Mouse (Mus musculus): Measurements from ENCODE around the gene Bach1. TPM values are rescaled to one million over a fixed set of nuclear protein-coding genes. Genes with fewer than 3 reads are reported as not detected.

Gene Bach1
- total and polyA plus RNA-seq, 3 experiments = 11.4 to 20.9 (median 13.4) TPM

DNA sequence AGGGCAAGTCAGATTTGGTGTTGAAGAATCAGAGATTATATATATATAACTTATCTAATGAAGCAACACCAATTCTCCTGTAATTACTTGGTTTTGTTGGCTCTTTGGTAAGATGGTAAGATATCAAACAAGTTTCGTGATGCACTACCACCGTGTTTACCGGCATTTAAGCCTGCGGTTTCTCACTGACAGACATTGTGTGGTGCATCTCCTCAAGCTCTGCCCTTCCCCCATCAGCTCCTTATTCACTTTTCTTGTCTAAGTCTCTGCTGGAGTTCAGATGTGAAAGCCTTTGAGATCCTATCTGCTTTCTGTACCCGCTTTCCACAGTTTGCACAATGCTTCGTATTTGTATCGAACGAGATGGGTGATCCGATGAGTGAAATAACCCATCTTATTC lies 41.5 kb upstream of the Bach1 start:
- no peak for TF ChIP-seq CTCF (conservative IDR thresholded peaks at IDR 0.05 in 1 of 2, IDR thresholded peaks at IDR 0.05 in 1 of 2; ENCODE audit: low read depth in 2 of 2, low read length in 2 of 2)
- no peak for TF ChIP-seq CHD2 (IDR thresholded peaks at IDR 0.05; ENCODE audit: low read length)
- no peak for TF ChIP-seq TBP (conservative IDR thresholded peaks at IDR 0.05; ENCODE audit: low read depth, low read length)
- no peak for TF ChIP-seq SMC3 (IDR thresholded peaks at IDR 0.05; ENCODE audit: low read depth, low read length)
- no peak for TF ChIP-seq ELF1 (IDR thresholded peaks at IDR 0.05; ENCODE audit: low read depth, low read length)
- no peak for TF ChIP-seq PAX5 (IDR thresholded peaks at IDR 0.05; ENCODE audit: low read length)
- TF ChIP-seq MAX (IDR thresholded peaks at IDR 0.05; ENCODE audit: low read length) = no peak
- TF ChIP-seq POLR2AphosphoS2 (IDR thresholded peaks at IDR 0.05; ENCODE audit: low read depth, low read length) = no peak
- no peak for TF ChIP-seq IRF4 (IDR thresholded peaks at IDR 0.05; ENCODE audit: low read depth, low read length)
- no peak for TF ChIP-seq HCFC1 (IDR thresholded peaks at IDR 0.05; ENCODE audit: low read depth, low read length)
- no peak for TF ChIP-seq NELFE (IDR thresholded peaks at IDR 0.05; ENCODE audit: low read depth, low read length)
- no peak for TF ChIP-seq ZNF384 (IDR thresholded peaks at IDR 0.05; ENCODE audit: low read depth, low read length)
- TF ChIP-seq UBTF (IDR thresholded peaks at IDR 0.05; ENCODE audit: low read depth, low read length) = no peak
- TF ChIP-seq KAT2A (IDR thresholded peaks at IDR 0.05; ENCODE audit: insufficient replicate concordance, low read length) = no peak
- TF ChIP-seq SIN3A (IDR thresholded peaks at IDR 0.05; ENCODE audit: low read length) = no peak
- no peak for TF ChIP-seq MAZ (IDR thresholded peaks at IDR 0.05; ENCODE audit: low read depth, low read length)
- Histone ChIP-seq H3K9me3 (replicated peaks; ENCODE audit: low read length) (no peaks in the 10 kb centered on the region), H3K4me3 (replicated peaks in 1 of 3; ENCODE audit: low read depth in 2 of 3, low read length in 2 of 3, poor library complexity in 1 of 3) (no peak overlapping the region), H3K27me3 (replicated peaks) (no peaks in the 10 kb centered on the region), H3K36me3 (replicated peaks in 1 of 2; ENCODE audit: control insufficient read depth in 1 of 2, insufficient read depth in 1 of 2, low read length in 1 of 2) (no peaks in the 10 kb centered on the region), H3K27ac (ENCODE audit: insufficient read depth, low read depth) (no peak overlapping the region), H3K4me1 (ENCODE audit: control insufficient read depth in 1 of 2, insufficient read depth in 2 of 2) (peaks cover 13 to 38% of the 10 kb centered on the region in 2 experiments), H3K79me2 (replicated peaks; ENCODE audit: control insufficient read depth, extremely low read depth, insufficient read depth, poor library complexity, severe bottlenecking) (no peaks in the 10 kb centered on the region), H3K9ac (ENCODE audit: insufficient read depth, low read depth) (no peak overlapping the region), H3K4me2 (ENCODE audit: insufficient read depth, low read depth, poor library complexity, severe bottlenecking) (no peak overlapping the region)
- in situ Hi-C loops (cut with MboI; ENCODE audit: low pct_ligation_motif_present, low pct_unique_long_range_greater_than_20kb, low sequenced_read_pairs) = no loop called here
- dilution Hi-C loops (cut with MboI; ENCODE audit: extremely low pct_ligation_motif_present, extremely low pct_unique_long_range_greater_than_20kb, low sequenced_read_pairs) = no loop called here
- DNase-seq (ENCODE audit: extremely low read depth) = no peak

DNA sequence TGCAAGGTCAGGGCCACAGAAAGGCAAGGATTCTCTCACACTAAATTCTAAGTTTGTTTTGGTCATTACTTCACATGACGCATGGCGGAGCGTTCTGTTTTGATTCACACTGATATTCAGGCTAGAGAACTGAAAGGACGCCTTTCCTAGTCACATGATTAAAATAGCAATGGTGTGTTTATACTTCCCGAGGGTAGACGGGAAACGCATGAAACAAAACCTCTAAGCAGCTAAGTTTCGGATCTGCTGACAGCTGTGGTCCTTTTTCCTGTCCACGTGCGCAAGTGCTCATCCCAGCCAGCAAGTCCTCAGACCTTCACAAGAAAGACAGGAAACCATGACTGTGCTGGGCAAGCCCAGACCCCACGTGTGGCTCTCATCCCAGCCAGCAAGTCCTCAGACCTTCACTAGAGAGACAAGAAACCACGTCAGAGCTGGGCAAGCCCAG lies 37.7 kb upstream of the Bach1 start:
- H3K27me3 ChIP-seq (replicated peaks) = no peaks in the 10 kb centered on the region
- peak overlapping the region; percentile 85 for H3K4me2 ChIP-seq (ENCODE audit: insufficient read depth, low read depth, poor library complexity, severe bottlenecking)
- no peaks in the 10 kb centered on the region for H3K9me3 ChIP-seq (replicated peaks; ENCODE audit: low read length)
- H3K36me3 ChIP-seq (replicated peaks in 1 of 2; ENCODE audit: control insufficient read depth in 1 of 2, insufficient read depth in 1 of 2, low read length in 1 of 2) = no peaks in the 10 kb centered on the region
- DNase-seq (ENCODE audit: extremely low read depth) = peak; percentile 35
- no peaks in the 10 kb centered on the region for H3K79me2 ChIP-seq (replicated peaks; ENCODE audit: control insufficient read depth, extremely low read depth, insufficient read depth, poor library complexity, severe bottlenecking)
- peak overlapping the region; percentile 12; the same call in 1 of the 2 replicates for H3K27ac ChIP-seq (ENCODE audit: insufficient read depth, low read depth)
- H3K4me1 ChIP-seq (ENCODE audit: control insufficient read depth in 1 of 2, insufficient read depth in 2 of 2) = peaks cover 16 to 58% of the 10 kb centered on the region in 2 experiments
- H3K4me3 ChIP-seq (replicated peaks in 1 of 3; ENCODE audit: low read depth in 2 of 3, low read length in 2 of 3, poor library complexity in 1 of 3) = peak overlapping the region in 2 of 3 experiments; percentile 24 to 26
- in situ Hi-C loops (cut with MboI; ENCODE audit: low pct_ligation_motif_present, low pct_unique_long_range_greater_than_20kb, low sequenced_read_pairs) (no loop called here), dilution Hi-C loops (cut with MboI; ENCODE audit: extremely low pct_ligation_motif_present, extremely low pct_unique_long_range_greater_than_20kb, low sequenced_read_pairs) (no loop called here)
- peak overlapping the region; percentile 42 for H3K9ac ChIP-seq (ENCODE audit: insufficient read depth, low read depth)
- TF ChIP-seq POLR2AphosphoS2 (IDR thresholded peaks at IDR 0.05; ENCODE audit: low read depth, low read length) (no peak), JUN (IDR thresholded peaks at IDR 0.05; ENCODE audit: insufficient read depth, low read depth, low read length) (peak; percentile 67), ZMIZ1 (IDR thresholded peaks at IDR 0.05; ENCODE audit: low read depth, low read length) (no peak), RAD21 (IDR thresholded peaks at IDR 0.05; ENCODE audit: low read depth, low read length) (no peak), PAX5 (IDR thresholded peaks at IDR 0.05; ENCODE audit: low read length) (no peak), CHD2 (IDR thresholded peaks at IDR 0.05; ENCODE audit: low read length) (no peak), SMC3 (IDR thresholded peaks at IDR 0.05; ENCODE audit: low read depth, low read length) (no peak), MXI1 (IDR thresholded peaks at IDR 0.05; ENCODE audit: low read depth, low read length) (peak; percentile 97), USF2 (conservative IDR thresholded peaks at IDR 0.05; ENCODE audit: low read depth, low read length) (peak; percentile 49), POLR2A (IDR thresholded peaks at IDR 0.05; ENCODE audit: low read depth, low read length) (no peak), ZKSCAN1 (IDR thresholded peaks at IDR 0.05; ENCODE audit: borderline replicate concordance, low read depth, low read length) (no peak), NRF1 (IDR thresholded peaks at IDR 0.05; ENCODE audit: low read depth, low read length) (peak; percentile 59), EP300 (IDR thresholded peaks at IDR 0.05; ENCODE audit: low read length) (peak; percentile 91), MEF2A (IDR thresholded peaks at IDR 0.05; ENCODE audit: borderline replicate concordance, low read depth, low read length) (peak; percentile 79), ZNF384 (IDR thresholded peaks at IDR 0.05; ENCODE audit: low read depth, low read length) (no peak), CTCF (conservative IDR thresholded peaks at IDR 0.05 in 1 of 2, IDR thresholded peaks at IDR 0.05 in 1 of 2; ENCODE audit: low read depth in 2 of 2, low read length in 2 of 2) (no peak), UBTF (IDR thresholded peaks at IDR 0.05; ENCODE audit: low read depth, low read length) (no peak), CHD1 (IDR thresholded peaks at IDR 0.05; ENCODE audit: low read depth, low read length) (peak; percentile 29; the same call in 1 of the 2 replicates), ETS1 (conservative IDR thresholded peaks at IDR 0.05; ENCODE audit: low read depth, low read length) (peak; percentile 97), MYC (IDR thresholded peaks at IDR 0.05; ENCODE audit: low read depth, low read length) (peak; percentile 96), USF1 (IDR thresholded peaks at IDR 0.05; ENCODE audit: low read depth, low read length) (peak; percentile 65), TBP (conservative IDR thresholded peaks at IDR 0.05; ENCODE audit: low read depth, low read length) (peak; percentile 76), KAT2A (IDR thresholded peaks at IDR 0.05; ENCODE audit: insufficient replicate concordance, low read length) (no peak), ELF1 (IDR thresholded peaks at IDR 0.05; ENCODE audit: low read depth, low read length) (peak; percentile 41; the same call in 1 of the 2 replicates), JUND (conservative IDR thresholded peaks at IDR 0.05; ENCODE audit: low read depth, low read length) (peak; percentile 41; the same call in 1 of the 2 replicates), MAX (IDR thresholded peaks at IDR 0.05; ENCODE audit: low read length) (peak; percentile 98)

Measured in CH12.LX (cell line).